Mouse (Mus musculus) brain, embryonic 18.5 days (tissue): ENCODE results near the gene Olfr341.

ENCODE experiments used
- DNase-seq: peaks from one replicate; pipeline ENCODE4 v3.0.0-alpha.2; 2012; ENCODE audit warnings: low read depth, low spot score

The Olfr341 gene

GRCm38 (mm10) chr2:36482368-36482767 lies at the start of gene Olfr341:
Gene Olfr341 (minus strand): TSS chr2:36482468.
- no peak for DNase-seq

- no peak for DNase-seq
Measured at GRCm38 (mm10) chr2:36524698-36525097, 42.4 kb upstream of the Olfr341 start, which contains the start of gene Olfr342. Gene Olfr342 (plus strand): TSS chr2:36524998.

GRCm38 (mm10) chr2:36473634-36474033 lies 8.6 kb downstream of the Olfr341 start:
- no peak for DNase-seq

- no peak for DNase-seq
Measured at GRCm38 (mm10) chr2:36452287-36452686, 30.0 kb downstream of the Olfr341 start, which contains the start of gene Olfr340. Gene Olfr340 (plus strand): TSS chr2:36452587.
